Mouse (Mus musculus) heart, embryonic 14.5 days (tissue): Measurements from ENCODE around the gene Gal3st2b. TPM values are rescaled to one million over a fixed set of nuclear protein-coding genes. Genes with fewer than 3 reads are reported as not detected.
"Not testable (repeated sequence)": the region's sequence is repeated elsewhere in the genome, so short reads cannot be mapped to it uniquely, and the experiment has no call there.

Experiments used
- ATAC-seq: fragments of 200-750 bp; cut with Nextera tagmentation; 2 replicates; pipeline ENCODE4 v1.8.0; 2017; ENCODE audit warnings: low read depth, moderate TSS enrichment; ENCODE audit not compliant: insufficient number of reproducible peaks, insufficient read depth, low FRiP score
- H3K27ac ChIP-seq, 2 experiments: fragments of 200-500 bp in 1 of 2; fragments of 300-500 bp in 1 of 2; sonication (generic) in 1 of 2; replicated peaks in 1 of 2; 2 replicates each; pipeline ENCODE4 v1.5.1; 2012 to 2014; ENCODE audit warnings: low read depth in 2 of 2, low read length in 2 of 2, control low read depth in 1 of 2, mild to moderate bottlenecking in 1 of 2, mixed read lengths in 1 of 2; ENCODE audit not compliant: control insufficient read depth in 1 of 2, insufficient read depth in 1 of 2
- H3K27me3 ChIP-seq: fragments of 300-500 bp; sonication (generic); 2 replicates; pipeline ENCODE4 v1.6.1; 2014; ENCODE audit warnings: mild to moderate bottlenecking, low read length, control low read depth; ENCODE audit not compliant: control insufficient read depth, insufficient read depth
- H3K36me3 ChIP-seq: fragments of 300-500 bp; sonication (generic); 2 replicates; pipeline ENCODE4 v1.6.1; 2014; ENCODE audit warnings: mild to moderate bottlenecking, control low read depth, low read length, mixed read lengths; ENCODE audit not compliant: control insufficient read depth, insufficient read depth
- H3K4me1 ChIP-seq, 2 experiments: fragments of 200-500 bp in 1 of 2; fragments of 300-500 bp in 1 of 2; sonication (generic) in 1 of 2; 2 replicates each; pipeline ENCODE4 v1.6.1; 2012 to 2014; ENCODE audit warnings: low read length in 2 of 2, control low read depth in 1 of 2, mixed read lengths in 1 of 2; ENCODE audit not compliant: control insufficient read depth in 2 of 2, insufficient read depth in 2 of 2
- H3K4me2 ChIP-seq: fragments of 300-500 bp; sonication (generic); 2 replicates; pipeline ENCODE4 v1.6.1; 2014; ENCODE audit warnings: mild to moderate bottlenecking, low read length
- H3K4me3 ChIP-seq, 2 experiments: fragments of 200-500 bp in 1 of 2; fragments of 300-500 bp in 1 of 2; sonication (generic) in 1 of 2; 2 replicates each; pipeline ENCODE4 v1.5.1; 2012 to 2014; ENCODE audit warnings: low read length in 2 of 2, mild to moderate bottlenecking in 2 of 2, control low read depth in 1 of 2, low read depth in 1 of 2, moderate library complexity in 1 of 2; ENCODE audit not compliant: control insufficient read depth in 1 of 2, insufficient read depth in 1 of 2
- H3K9ac ChIP-seq: fragments of 300-500 bp; sonication (generic); 2 replicates; pipeline ENCODE4 v1.6.1; 2014; ENCODE audit warnings: mild to moderate bottlenecking, low read length
- H3K9me3 ChIP-seq: fragments of 300-500 bp; sonication (generic); 2 replicates; pipeline ENCODE4 v1.6.1; 2016; ENCODE audit warnings: low read length, control low read depth; ENCODE audit not compliant: control insufficient read depth
- WGBS: fragments of 180-500 bp; shearing (Covaris S2); extraction: QIAGEN DNeasy Blood & Tissue Kit; methylation state at CpG from one replicate; pipeline ENCODE4 v1.1.7; 2014; 5-methylcytosine and 5-hydroxymethylcytosine counted together
- polyA plus RNA-seq: library from polyadenylated mRNA; unstranded; fragments of >200 nt; fragmentation: Nextera tagmentation; extraction: Ambion mirVana; gene quantifications from 2 replicates; pipeline ENCODE4 v1.2.1, GENCODE M21; 2014

The Gal3st2b gene
- polyA plus RNA-seq, 1 experiment from 2014 or later, result not detected

DNA sequence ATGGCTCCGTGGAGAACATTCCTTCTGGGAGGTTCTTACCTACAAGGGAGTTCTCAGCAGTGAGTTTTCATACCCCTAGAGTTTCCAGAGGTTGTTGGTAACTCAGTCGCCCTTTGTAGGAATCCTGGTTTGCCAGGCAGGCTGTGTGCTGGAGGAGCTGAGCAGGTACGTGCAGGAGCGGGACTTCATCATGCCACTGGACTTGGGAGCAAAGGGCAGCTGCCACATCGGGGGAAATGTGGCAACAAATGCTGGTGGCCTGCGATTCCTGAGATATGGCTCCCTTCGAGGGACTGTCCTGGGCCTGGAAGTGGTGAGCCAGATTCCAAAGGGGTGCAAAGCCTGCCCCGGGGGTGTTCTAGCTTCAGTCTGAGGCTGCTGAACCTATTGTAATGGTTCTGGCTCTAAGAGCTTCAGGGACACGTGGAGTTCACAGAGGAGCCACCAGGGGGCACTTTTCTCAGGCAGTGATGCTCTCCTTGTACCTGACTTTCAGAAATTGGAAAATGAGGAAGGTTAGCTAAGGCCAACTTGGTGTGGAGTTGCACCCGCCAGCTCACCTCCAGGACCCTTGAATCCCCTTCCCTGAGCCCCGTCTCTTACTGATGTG lies 9.0 kb upstream of the Gal3st2b start:
- WGBS, result no CpG with 5 or more reads among the region's 11 CpGs
- H3K4me2 ChIP-seq, H3K4me1 ChIP-seq, ATAC-seq, H3K36me3 ChIP-seq, H3K4me3 ChIP-seq, H3K9me3 ChIP-seq, H3K27me3 ChIP-seq, H3K27ac ChIP-seq, H3K9ac ChIP-seq: not testable (repeated sequence)

DNA sequence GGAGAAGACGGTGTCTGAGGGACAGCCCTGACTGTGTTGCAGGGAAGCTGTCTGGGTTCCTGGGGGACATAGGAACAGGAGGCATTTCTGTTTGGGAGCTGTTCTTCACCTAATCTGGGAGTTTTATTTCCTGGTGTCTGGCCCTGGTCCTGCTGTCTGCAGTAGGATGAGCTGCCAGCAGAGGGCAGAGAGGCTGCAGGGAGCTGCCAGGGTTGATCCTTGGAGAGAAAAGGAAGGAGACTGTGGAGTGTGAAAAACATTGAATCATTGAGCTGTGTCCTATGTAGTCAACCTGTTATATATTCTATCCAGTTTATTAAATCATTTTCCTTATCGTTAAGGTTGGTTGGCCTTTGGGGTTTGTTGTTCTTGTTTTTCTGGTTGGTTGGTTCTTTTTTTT lies 6.2 kb upstream of the Gal3st2b start:
- H3K4me1 ChIP-seq, H3K36me3 ChIP-seq, H3K27me3 ChIP-seq, H3K27ac ChIP-seq, H3K4me3 ChIP-seq, H3K9me3 ChIP-seq, ATAC-seq, H3K9ac ChIP-seq, H3K4me2 ChIP-seq: not testable (repeated sequence)
- WGBS, result no CpG with 5 or more reads among the region's 2 CpGs

DNA sequence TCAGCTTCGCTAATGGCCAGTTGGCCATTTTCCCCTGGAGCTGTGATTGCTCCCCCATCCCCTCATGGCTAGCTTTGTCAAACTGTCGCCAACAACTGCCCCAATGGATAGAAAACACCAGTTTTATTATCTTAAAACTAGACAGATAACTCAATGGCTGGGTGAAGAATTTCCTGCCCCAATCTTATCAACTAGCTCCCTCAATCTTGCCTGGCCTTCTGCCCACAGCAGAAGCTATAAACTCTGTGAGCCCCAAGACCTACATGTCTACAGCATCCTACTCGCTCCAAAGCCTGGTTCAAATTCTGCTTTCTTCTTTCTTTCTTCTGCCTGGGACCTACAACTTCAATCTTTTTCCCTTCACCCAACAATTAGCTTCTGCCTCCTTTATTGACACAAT lies 951 bp upstream of the Gal3st2b start:
- H3K27ac ChIP-seq, H3K4me2 ChIP-seq, ATAC-seq, H3K9ac ChIP-seq, H3K27me3 ChIP-seq, H3K36me3 ChIP-seq, H3K4me1 ChIP-seq, H3K4me3 ChIP-seq, H3K9me3 ChIP-seq: not testable (repeated sequence)
- WGBS, result 56% methylated on average over 3 of the region's 3 CpGs

DNA sequence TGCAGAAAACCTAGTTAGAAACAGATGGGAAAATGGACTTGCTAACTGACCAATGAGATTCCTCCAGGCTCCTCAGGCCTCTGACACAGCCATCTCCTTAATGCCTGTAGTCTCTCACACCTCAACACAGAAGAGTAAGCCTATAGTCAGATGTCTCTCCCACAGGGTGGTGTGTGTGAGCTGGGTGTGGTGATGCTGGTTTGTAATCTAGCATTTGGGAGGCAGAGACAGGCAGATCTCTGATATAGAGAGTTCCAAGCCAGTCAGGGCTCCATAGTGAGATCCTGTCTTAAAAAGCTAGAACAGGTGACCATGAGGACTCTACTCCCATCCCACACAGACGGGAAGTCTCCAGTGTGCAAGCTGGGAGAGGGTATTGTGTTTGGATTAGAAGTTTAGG lies 664 bp downstream of the Gal3st2b start:
- not testable (repeated sequence) for H3K36me3 ChIP-seq, H3K27ac ChIP-seq, H3K4me1 ChIP-seq, H3K4me2 ChIP-seq, H3K9me3 ChIP-seq, H3K4me3 ChIP-seq, H3K27me3 ChIP-seq, H3K9ac ChIP-seq, ATAC-seq
- 70% methylated on average over 1 of the region's 1 CpGs for WGBS

DNA sequence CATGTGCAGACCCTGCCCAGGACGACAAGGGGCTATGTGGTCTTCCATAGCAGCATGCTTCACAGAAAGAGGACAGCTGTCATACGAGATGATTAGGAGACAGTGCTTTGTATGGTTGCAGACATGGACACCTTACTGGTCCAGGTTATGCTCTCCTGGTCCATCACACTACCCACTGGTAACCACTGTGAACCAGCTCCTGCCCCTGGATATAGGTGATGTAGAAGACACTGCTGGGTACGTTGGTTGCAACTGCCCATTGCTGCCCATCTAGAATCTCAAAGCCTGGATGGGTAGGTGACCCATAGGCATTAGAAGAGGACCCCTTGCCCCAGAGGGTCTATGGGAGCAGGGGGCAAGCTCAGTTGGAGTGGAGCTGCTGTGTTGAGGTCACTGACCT lies 1.2 kb downstream of the Gal3st2b start:
- ATAC-seq, H3K9ac ChIP-seq, H3K27me3 ChIP-seq, H3K36me3 ChIP-seq, H3K4me2 ChIP-seq, H3K4me1 ChIP-seq, H3K27ac ChIP-seq, H3K9me3 ChIP-seq, H3K4me3 ChIP-seq: not testable (repeated sequence)
- WGBS, result 73% methylated on average over 3 of the region's 3 CpGs

DNA sequence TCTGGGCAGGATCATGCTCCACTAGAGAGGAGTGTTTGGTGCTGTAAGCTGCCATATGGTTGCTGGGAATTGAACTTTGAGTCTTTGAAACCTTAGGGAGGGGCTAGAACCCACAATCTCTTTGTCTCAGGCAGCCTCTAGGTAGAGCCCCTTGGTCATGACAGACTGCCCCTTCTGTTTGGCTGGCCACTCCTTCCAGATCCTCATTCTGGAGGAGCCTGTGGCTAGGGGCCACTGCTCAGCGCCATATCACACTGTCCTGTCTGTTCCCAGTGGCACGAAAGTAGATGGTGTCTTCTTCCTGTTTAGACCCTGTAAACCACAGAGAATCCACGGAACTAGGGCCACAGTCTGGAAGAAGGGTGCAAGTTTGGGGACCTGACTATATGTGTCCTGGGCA lies 4.5 kb downstream of the Gal3st2b start:
- not testable (repeated sequence) for H3K4me2 ChIP-seq, H3K9ac ChIP-seq, ATAC-seq, H3K27me3 ChIP-seq, H3K9me3 ChIP-seq, H3K4me3 ChIP-seq, H3K36me3 ChIP-seq, H3K4me1 ChIP-seq, H3K27ac ChIP-seq
- 82% methylated on average over 3 of the region's 3 CpGs for WGBS

DNA sequence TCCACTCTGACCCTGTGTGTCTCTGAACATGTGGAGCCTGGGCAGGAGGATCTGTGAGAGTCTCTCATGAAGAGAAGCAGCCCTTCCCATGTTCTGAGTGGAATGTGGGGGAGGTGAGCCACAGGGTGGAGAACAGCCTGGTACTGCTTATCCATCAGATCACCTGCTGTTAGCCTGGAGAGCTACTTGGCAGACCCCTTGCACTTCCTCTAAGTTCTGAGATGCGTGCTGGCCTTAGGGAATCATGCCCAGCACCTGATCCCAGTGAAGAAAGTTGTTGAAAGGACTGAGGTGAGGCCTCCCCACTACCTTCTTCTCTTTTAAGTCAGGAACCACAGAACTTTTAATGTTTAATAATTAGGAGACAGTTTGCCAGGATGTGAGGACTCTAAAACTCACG lies 5.0 kb downstream of the Gal3st2b start:
- H3K36me3 ChIP-seq, H3K27me3 ChIP-seq, ATAC-seq, H3K4me2 ChIP-seq, H3K9me3 ChIP-seq, H3K9ac ChIP-seq, H3K27ac ChIP-seq, H3K4me3 ChIP-seq, H3K4me1 ChIP-seq: not testable (repeated sequence)
- 34% methylated on average over 2 of the region's 2 CpGs for WGBS

DNA sequence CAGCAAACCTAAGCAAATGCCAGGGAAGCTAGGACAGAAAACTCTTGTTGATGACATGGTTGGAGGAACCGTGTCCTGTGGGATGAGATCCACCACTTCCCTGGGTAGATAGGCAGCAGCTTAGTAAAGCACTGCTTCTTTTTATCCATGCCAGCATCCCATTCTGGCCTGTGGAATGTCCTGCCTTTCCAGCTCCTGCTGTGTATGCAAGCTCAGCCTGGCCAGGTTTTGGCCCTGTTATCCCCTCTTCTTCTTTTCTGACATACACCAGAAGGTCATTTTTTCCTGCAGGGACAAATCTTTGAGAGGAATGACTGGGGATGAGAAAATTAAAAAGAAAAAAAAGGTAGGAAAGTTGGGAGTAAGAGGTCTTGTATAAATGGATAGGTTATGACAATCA lies 17.3 kb downstream of the Gal3st2b start:
- not testable (repeated sequence) for H3K4me3 ChIP-seq, H3K27me3 ChIP-seq, H3K9me3 ChIP-seq, H3K4me2 ChIP-seq, H3K9ac ChIP-seq, H3K4me1 ChIP-seq, H3K27ac ChIP-seq, ATAC-seq, H3K36me3 ChIP-seq
- 69% methylated on average over 1 of the region's 1 CpGs for WGBS
